Mouse (Mus musculus) layer of hippocampus, postnatal 10 days (tissue): Measurements from ENCODE around the gene Prdm1. TPM values are rescaled to one million over a fixed set of nuclear protein-coding genes. Genes with fewer than 3 reads are reported as not detected.

Source experiments
- DNase-seq, 2 experiments: peaks; one replicate each; pipeline ENCODE4 v3.0.0; 2021; ENCODE audit warnings: low spot score in 2 of 2
- total RNA-seq, 2 experiments: library from RNA; stranded (reverse); gene quantifications; 2 replicates each; pipeline ENCODE4 v1.2.3; 2021

The Prdm1 gene
- total RNA-seq, 2 experiments from 2014 or later = 1.4 to 1.6 TPM

GRCm38 (mm10) chr10:44492815-44493525, 35.3 kb downstream of the Prdm1 start:
- no peak for DNase-seq

GRCm38 (mm10) chr10:44490899-44491422, 37.3 kb downstream of the Prdm1 start:
- DNase-seq = no peak

GRCm38 (mm10) chr10:44487132-44487531, 41.2 kb downstream of the Prdm1 start:
- DNase-seq = no peak

GRCm38 (mm10) chr10:44484077-44484476, 44.2 kb downstream of the Prdm1 start:
- no peak for DNase-seq

GRCm38 (mm10) chr10:44483116-44483515, 45.2 kb downstream of the Prdm1 start:
- no peak for DNase-seq

DNA sequence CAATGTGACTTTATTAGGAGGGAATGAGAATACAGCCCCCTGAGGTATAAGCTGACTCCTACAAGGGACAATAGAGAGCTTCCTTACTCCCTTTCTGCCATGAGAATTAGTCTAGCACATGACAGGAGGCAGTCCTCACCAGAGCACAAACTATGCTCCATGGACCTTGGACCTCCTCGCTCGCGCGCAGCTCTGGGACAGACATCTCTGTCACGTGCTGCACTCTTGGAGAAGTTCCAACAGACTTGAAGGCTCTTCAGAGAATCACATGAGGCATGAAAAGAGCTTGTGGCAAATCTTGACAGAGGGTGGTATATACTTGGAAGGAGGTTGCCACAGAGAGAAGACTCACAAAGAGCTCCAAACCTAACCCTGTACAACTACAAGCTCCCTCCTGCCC, 46.9 kb downstream of the Prdm1 start:
- DNase-seq = no peak

GRCm38 (mm10) chr10:44479286-44479685, 49.0 kb downstream of the Prdm1 start:
- DNase-seq = no peak

DNA sequence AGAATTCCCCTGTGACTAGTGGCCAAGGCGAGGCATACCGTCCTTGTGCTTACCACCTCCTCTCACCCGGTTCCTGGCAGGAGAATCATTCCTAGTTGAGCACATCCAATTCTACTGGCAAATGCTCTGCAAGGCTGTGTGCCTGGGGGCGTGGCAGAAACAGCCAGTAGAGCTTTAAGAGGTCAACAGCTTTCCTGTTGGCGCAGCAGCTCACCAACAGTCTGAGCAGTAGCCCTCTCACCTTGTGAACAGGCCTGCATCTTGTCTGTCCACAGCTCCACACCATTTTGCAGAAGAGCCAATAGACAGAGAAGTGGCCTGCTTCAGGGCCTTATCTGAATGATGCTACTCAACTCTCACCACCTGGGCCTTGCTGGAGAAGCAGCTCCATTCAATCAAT, 50.2 kb downstream of the Prdm1 start:
- DNase-seq = no peak

DNA sequence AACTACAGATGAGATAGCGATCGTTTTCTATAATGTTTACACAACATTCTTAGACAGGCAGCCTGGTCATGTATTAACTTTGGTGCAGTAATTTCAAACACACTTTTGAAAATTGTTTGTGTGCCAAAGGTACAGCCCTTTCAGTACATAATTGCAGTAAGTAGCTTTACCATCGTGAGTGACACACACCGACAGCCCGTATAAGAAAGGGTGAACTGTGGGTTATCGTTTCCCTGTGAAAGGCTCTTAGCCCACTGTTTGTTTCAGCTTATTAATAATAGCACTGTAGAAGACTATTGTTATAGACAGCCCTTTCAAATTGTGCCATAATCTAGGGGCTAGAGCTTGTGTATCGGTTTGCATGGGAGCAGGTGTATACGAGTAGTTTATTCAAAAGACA, 51.1 kb downstream of the Prdm1 start:
- DNase-seq = no peak

DNA sequence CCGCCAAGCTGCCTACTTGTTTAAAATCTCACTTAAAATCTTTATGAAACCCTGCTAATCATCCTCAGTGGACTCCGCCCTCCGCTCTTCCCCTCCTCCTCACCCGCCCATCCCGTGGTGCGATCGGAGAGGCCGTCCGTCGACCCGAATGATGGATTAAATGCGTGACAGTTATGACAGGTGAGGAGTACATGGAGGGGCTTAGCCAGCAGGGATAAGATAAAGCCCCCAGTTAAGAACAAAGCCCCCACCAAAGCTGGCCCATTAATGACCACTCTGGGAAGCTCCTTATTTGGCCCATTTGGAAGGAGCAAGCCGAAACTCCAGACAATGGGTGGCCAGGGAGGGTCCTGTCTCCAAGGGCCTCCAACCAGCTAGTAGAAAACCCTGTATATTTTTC, 51.8 kb downstream of the Prdm1 start:
- DNase-seq = no peak

DNA sequence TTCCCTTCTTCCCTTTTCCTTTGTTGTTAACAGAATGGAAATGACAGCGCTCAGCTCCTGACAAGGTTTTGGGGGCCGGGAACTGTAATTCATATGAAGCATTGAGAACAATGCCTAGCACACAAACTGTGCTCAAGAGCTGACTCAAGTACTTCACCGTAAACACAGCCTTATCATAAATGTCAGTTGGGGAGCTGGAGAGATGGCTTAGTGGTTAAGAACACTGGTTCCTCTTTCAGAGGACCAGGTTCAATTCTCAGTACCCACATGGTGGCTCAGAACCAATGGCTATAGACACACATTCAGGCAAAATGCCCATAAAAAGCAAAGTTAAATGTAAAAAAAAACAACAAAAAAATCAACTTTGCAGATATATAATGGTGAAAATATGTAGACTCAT, 52.9 kb downstream of the Prdm1 start:
- no peak for DNase-seq

DNA sequence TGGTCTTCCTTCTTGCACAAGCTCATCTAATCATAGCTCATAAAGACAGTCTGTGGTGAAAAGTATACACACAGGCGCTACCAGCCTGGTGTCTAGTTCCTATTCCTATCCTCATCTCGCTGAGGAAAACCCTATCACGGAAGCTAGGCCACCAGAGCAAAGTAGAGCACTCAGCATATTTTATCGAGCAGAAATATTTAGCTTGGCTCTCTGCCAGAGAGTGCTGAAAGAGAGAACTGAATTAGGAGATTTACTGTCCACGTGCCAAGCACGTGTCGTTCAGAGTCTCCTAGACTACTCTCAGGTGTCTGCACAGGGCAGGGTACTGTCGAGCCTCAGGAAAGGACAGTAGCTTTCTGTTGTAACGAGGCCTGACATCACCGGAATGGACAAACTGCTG, 54.0 kb downstream of the Prdm1 start:
- DNase-seq = no peak

DNA sequence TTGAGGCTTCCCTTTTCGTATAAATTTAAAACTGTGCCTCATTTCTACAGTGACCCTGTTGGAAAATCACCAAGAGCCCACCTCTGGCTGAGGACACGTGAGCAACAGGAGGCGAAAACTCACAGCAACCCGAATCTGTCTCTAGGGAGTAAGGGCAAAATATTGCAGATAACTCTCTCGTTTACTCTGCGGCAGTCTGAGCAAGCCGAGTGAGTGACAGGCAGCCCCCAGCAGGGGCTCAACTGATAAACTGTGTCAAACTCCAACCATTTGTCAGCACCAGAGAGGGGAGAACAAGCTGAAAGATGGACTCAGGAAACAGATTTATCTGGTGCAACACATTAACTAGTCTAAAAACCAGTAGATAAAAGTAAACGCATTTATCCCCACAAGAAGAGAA, 62.7 kb downstream of the Prdm1 start:
- no peak for DNase-seq

DNA sequence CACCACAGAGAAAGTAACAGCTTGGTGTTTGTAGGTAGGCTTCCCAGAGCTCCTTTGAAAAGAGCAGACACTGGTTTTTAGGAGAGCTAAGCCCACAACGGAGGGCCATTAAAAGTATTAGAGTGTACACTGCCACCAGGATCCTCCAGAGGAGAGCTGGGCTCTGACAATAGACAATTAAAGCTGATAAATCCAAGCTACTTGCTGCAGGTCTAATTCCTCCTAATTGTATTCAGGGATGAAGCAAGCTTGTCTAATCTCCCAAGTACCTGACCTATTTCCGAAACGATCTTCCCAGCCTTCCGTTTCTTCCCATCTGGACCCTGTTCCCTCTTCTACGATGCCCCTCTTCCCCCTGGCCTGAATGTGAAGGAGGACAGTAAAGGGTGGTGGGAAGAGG, 63.7 kb downstream of the Prdm1 start:
- DNase-seq = no peak

GRCm38 (mm10) chr10:44463856-44464255, 64.4 kb downstream of the Prdm1 start:
- no peak for DNase-seq

DNA sequence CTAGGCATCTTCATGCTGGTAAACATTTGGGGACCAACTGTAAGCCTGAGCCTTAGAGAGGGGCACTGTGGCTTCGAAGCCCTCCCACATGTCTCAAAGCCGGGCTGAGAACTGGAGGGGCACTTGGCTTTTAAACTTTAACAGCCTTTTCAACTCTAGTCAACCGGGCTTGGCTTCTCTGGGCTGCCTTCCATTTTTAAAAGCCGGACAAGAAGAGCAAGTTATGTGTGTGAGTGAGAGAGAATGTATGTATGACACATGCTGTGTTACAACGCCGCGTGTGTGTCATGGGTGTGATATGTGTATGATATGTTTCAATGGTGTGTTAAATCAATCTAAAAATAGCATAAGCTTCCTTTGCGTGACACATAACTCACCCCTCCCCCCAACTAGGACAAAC, 66.0 kb downstream of the Prdm1 start:
- DNase-seq = no peak

GRCm38 (mm10) chr10:44461063-44461462, 67.2 kb downstream of the Prdm1 start:
- no peak for DNase-seq

DNA sequence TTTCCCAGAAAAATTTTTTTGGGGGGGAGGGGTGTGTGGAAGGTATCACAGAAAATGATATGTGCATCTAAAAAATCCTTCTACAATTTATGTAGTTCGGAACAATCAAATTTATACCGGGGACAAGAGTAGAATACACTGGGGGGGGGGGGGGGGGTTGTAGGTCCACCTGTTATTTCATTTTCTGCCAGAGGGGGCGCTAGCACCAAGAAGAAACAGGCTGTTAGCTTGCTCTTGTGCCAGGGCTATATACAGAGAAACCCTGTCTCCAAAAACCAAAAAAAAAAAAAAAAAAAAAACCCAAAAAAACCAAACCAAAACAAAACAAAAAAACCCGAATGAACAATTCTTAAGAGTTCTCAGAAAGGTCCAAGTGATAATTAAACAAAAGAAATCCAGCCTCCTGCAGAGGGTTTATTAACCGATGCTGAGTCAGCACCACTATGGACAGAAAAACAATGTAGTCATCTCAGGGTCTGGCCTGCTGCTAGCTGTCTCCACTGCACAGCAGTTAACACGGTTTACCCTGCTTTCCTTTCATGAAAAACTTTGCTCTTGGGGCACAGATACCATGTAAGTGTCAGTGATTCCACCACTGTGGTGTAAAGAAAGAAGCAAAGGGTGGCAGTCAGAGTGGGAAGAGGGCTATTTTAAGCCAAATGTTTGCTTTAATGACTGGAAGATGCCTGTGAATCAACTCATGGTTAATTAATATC, 68.0 kb downstream of the Prdm1 start:
- peak; percentile 70 to 72 for DNase-seq

DNA sequence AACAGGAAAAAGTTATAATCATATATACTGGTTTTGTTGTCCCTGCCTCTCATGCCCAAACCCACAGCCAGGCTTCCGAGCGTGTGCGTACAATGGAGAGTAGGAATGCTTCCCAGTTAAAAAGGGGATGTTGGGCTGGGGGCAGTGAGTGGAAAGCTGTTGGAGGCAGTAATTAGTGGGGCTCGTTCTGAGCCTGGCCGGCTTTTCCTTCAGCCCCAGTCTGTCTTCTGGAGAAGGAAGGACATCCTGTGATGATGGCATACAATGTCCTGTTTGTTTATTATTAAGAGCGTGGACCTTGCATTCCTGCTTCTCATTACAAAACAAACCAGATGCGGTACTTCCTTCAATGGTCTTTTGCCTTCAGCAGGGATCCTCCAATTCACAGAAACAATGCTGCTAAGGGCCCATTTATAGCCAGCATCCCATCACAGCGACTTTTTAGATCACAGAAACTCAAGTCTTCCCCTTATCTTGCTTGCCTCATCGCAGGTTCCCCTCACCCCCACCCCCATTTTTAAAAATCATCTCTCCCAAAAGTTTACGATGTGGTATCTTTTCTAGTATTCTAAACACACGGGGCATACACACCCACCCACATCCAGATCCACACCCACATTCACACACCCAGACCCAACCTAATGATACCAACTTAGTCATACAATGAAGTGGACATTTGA, 68.8 kb downstream of the Prdm1 start:
- DNase-seq = no peak

DNA sequence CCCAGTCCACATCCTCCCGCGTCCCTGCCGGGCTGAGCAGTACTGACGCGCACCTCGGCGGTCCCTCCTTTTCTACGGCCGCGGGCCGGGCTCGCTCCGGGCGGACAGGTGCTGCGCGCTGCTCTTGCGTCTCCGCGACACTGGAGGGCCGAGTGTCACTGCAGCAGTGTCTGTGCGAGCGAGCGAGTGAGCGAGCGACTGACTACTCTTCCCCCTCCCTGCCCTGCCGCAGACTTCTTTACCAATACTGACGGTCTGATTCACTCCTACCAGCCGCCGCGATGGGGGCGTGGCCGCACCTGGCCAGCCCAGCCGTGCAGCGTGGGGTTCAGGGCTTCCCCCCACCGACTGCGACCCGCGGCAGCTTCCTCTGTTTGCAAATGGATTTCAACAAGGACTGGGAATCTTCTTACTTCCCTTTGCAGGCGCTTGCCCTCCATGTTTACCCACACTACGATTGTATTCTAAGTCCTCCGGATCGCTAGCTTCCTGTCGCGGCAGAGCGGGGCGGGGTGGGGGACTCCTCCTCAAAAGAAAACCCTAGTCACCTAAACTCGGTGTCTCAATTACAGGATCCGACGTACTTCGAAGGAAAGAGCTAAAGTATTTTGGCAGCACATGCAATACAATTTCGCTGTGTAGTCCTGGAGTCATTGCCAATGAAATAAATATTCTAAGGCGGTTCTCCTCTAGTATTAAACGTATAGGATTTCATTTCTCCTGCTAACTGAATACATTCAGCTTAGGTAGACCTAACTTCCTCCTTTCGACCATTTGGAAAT, 69.6 kb downstream of the Prdm1 start:
- DNase-seq = peak; percentile 39 to 57

GRCm38 (mm10) chr10:44457791-44458533, 70.3 kb downstream of the Prdm1 start:
- no peak for DNase-seq
